Comparison of ENCODE assay signal across 16 mouse cellular contexts in the genomic region with DNA sequence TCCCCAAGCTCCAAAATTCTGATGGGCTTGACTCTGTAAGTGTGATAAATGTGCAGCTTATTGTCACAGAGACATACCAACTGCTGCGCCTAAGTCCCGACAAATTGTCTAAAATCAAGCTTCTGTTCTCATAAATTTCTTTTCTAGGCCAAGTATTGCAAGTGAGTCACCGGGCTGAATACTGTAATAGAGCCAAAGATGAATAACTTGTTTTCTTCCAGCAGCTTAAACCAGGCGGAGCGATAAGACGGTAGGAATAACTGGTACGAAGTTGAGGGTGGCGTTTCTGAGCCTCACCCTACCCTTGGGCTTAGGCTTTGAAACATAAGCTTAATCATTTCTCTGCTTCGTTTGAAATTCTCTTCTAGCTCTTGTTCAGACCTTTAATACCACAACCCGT.
DNase-seq lines count a peak whose midpoint lies in the region; ATAC-seq and TF ChIP-seq lines count a peak whose summit lies in the region.
"Had no signal": no experiment of that assay in that cellular context is flagged by ENCODE, and none has a peak within 500 bp of the region (broad histone marks: within the 10 kb centered on the region; RNA-seq: fewer than 3 reads in every experiment).

No protein-coding gene starts in this region.

- no peaks in the 10 kb centered on the region for H3K27me3 ChIP-seq in heart, embryonic 12.5 days (replicated peaks)
- H3K27me3 ChIP-seq in stomach, embryonic 16.5 days (ENCODE audit: control insufficient read depth, insufficient read depth, low read length), result no peaks in the 10 kb centered on the region
- H3K27me3 ChIP-seq in hindbrain, postnatal 0 days (ENCODE audit: insufficient read depth, low read length), result no peaks in the 10 kb centered on the region
- H3K27me3 ChIP-seq: liver, embryonic 13.5 days; neural tube, embryonic 13.5 days had no signal

- no peak overlapping the region for H3K27ac ChIP-seq in heart, embryonic 12.5 days (ENCODE audit: poor library complexity, severe bottlenecking)
- H3K27ac ChIP-seq in stomach, embryonic 16.5 days (ENCODE audit: low read length), result peak overlapping the region; percentile 64
- no peak overlapping the region for H3K27ac ChIP-seq in hindbrain, postnatal 0 days
- H3K27ac ChIP-seq: left cerebral cortex, adult 2 months; liver, embryonic 13.5 days; midbrain, embryonic 13.5 days; neural tube, embryonic 13.5 days had no signal

- no peak overlapping the region for H3K4me2 ChIP-seq in heart, embryonic 12.5 days
- H3K4me2 ChIP-seq in stomach, embryonic 16.5 days (ENCODE audit: low read depth, low read length), result no peak overlapping the region
- no peak overlapping the region for H3K4me2 ChIP-seq in hindbrain, postnatal 0 days (ENCODE audit: low read depth, low read length)
- H3K4me2 ChIP-seq: liver, embryonic 13.5 days; midbrain, embryonic 13.5 days; neural tube, embryonic 13.5 days had no signal

- no peak for TF ChIP-seq CTCF in hindbrain, postnatal 0 days (IDR thresholded peaks at IDR 0.05; ENCODE audit: low read depth)

- H3K36me3 ChIP-seq in heart, embryonic 12.5 days, result 0 out of 2 replicates have a peak, but pooled peaks cover 5% of the 10 kb centered on the region
- no peaks in the 10 kb centered on the region for H3K36me3 ChIP-seq in stomach, embryonic 16.5 days (ENCODE audit: control insufficient read depth, insufficient read depth, low read length)
- H3K36me3 ChIP-seq in hindbrain, postnatal 0 days (ENCODE audit: insufficient read depth, low read length), result no peaks in the 10 kb centered on the region; the same call in 1 of the 2 replicates
- H3K36me3 ChIP-seq: liver, embryonic 13.5 days had no signal

- peak; percentile 32 to 42 for DNase-seq in heart, adult 18-20 months
- peak; percentile 22 to 65 for DNase-seq in left cerebral cortex, postnatal 25 days (ENCODE audit: low spot score in 2 of 2)
- no peak for DNase-seq in left cerebral cortex, postnatal 10 days (ENCODE audit: extremely low spot score in 1 of 2, low spot score in 2 of 2)
- peak; percentile 25 for DNase-seq in adrenal gland, postnatal 10 days
- DNase-seq in hindbrain, postnatal 0 days (ENCODE audit: low spot score), result no peak
- DNase-seq: gastrocnemius, postnatal 25 days; liver, embryonic 13.5 days; lung, postnatal 14 days; retina, postnatal 1 day; thymus, postnatal 4 days had no signal

- H3K9me3 ChIP-seq in heart, embryonic 12.5 days (replicated peaks), result no peaks in the 10 kb centered on the region
- H3K9me3 ChIP-seq in stomach, embryonic 16.5 days (replicated peaks; ENCODE audit: control insufficient read depth, low read length), result no peaks in the 10 kb centered on the region
- no peaks in the 10 kb centered on the region for H3K9me3 ChIP-seq in hindbrain, postnatal 0 days (ENCODE audit: low read length)
- H3K9me3 ChIP-seq: liver, embryonic 13.5 days; midbrain, embryonic 13.5 days; neural tube, embryonic 13.5 days had no signal

- H3K4me1 ChIP-seq in heart, embryonic 12.5 days (replicated peaks), result peaks cover 27% of the 10 kb centered on the region
- H3K4me1 ChIP-seq in stomach, embryonic 16.5 days (ENCODE audit: control insufficient read depth, insufficient read depth, low read length), result peaks cover 7% of the 10 kb centered on the region
- peaks cover 4% of the 10 kb centered on the region for H3K4me1 ChIP-seq in hindbrain, postnatal 0 days (ENCODE audit: insufficient read depth, low read length)
- H3K4me1 ChIP-seq: liver, embryonic 13.5 days had no signal

- 80% methylated on average over 10 of the region's 10 CpGs for WGBS in heart, embryonic 12.5 days
- 58% methylated on average over 10 of the region's 10 CpGs for WGBS in stomach, embryonic 16.5 days
- 74% methylated on average over 10 of the region's 10 CpGs for WGBS in hindbrain, postnatal 0 days

- no peak overlapping the region for H3K4me3 ChIP-seq in heart, embryonic 12.5 days
- no peak overlapping the region for H3K4me3 ChIP-seq in stomach, embryonic 16.5 days (replicated peaks; ENCODE audit: low read length)
- no peak overlapping the region for H3K4me3 ChIP-seq in hindbrain, postnatal 0 days (ENCODE audit: low read length)
- H3K4me3 ChIP-seq: left cerebral cortex, adult 2 months; liver, embryonic 13.5 days; midbrain, embryonic 13.5 days; neural tube, embryonic 13.5 days had no signal

- intact Hi-C loops in left cerebral cortex, postnatal 25 days (cut with DNase I), result no loop called here
- intact Hi-C loops in left cerebral cortex, postnatal 10 days (cut with DNase I), result no loop called here

- ATAC-seq in heart, embryonic 12.5 days (ENCODE audit: insufficient number of reproducible peaks, low FRiP score), result no peak
- ATAC-seq in stomach, embryonic 16.5 days (ENCODE audit: insufficient read depth, low FRiP score), result peak; percentile 56; the same call in 1 of the 2 replicates
- no peak for ATAC-seq in hindbrain, postnatal 0 days
- ATAC-seq: intestine, embryonic 16.5 days; midbrain, embryonic 13.5 days had no signal

- H3K9ac ChIP-seq in heart, embryonic 12.5 days, result no peak overlapping the region
- H3K9ac ChIP-seq in stomach, embryonic 16.5 days (ENCODE audit: low read length), result no peak overlapping the region
- no peak overlapping the region for H3K9ac ChIP-seq in hindbrain, postnatal 0 days (replicated peaks; ENCODE audit: low read length)
- H3K9ac ChIP-seq: liver, embryonic 13.5 days; midbrain, embryonic 13.5 days; neural tube, embryonic 13.5 days had no signal

Comparison
In these comparisons a context has a peak if more than half of its experiments do, and no peak if none do; other contexts are left out.
1. DNase-seq: peak in heart, adult 18-20 months (2 of 2), left cerebral cortex, postnatal 25 days (2 of 2) and adrenal gland, postnatal 10 days (single experiment); none in left cerebral cortex, postnatal 10 days (0 of 2) and hindbrain, postnatal 0 days (single experiment).